Mouse (Mus musculus): ENCODE measurements around the gene Unk. TPM values are rescaled to one million over a fixed set of nuclear protein-coding genes. Genes with fewer than 3 reads are reported as not detected.

Gene Unk
- polyA plus RNA-seq, 1 experiment from 2014 or later: 7.4 TPM

DNA sequence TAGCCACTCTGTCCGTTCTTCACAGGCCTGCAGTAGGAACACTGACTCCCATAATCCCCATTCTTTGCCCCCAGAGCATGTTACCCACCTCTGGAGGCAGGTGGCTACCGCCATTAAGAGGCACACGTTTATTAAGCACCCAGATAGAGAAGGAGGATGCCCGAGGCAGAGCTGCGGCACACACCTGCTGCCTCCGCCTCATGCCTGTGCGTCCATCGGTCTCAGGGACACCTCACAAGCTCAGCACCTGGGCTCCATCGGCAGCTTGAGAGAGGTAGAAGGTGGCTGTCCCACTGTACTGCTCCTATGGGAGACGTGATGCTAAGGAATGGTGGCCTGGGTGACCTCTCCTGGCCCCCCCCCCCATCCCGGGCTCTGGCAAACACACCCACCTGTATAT is 21.7 kb upstream of the Unk start:
- H3K27me3 ChIP-seq (replicated peaks; ENCODE audit: control insufficient read depth, insufficient read depth, low read length): no peaks in the 10 kb centered on the region
- H3K27ac ChIP-seq (ENCODE audit: low read depth, low read length): peak overlapping the region; percentile 95
- H3K4me1 ChIP-seq (replicated peaks; ENCODE audit: control insufficient read depth, insufficient read depth, low read length): peaks cover 17% of the 10 kb centered on the region
- no peak for ATAC-seq
- H3K36me3 ChIP-seq (ENCODE audit: control insufficient read depth, insufficient read depth): peaks cover 41% of the 10 kb centered on the region
- TF ChIP-seq CTCF (IDR thresholded peaks at IDR 0.05; ENCODE audit: low read depth): no peak
- no peak overlapping the region for H3K4me3 ChIP-seq (ENCODE audit: low read depth, low read length)
- H3K9me3 ChIP-seq (ENCODE audit: control insufficient read depth): no peaks in the 10 kb centered on the region
- no peak overlapping the region for H3K4me2 ChIP-seq (replicated peaks; ENCODE audit: low read depth)
- no peak overlapping the region for H3K9ac ChIP-seq (ENCODE audit: low read depth, low read length)
- 66% methylated on average over 11 of the region's 11 CpGs for WGBS

DNA sequence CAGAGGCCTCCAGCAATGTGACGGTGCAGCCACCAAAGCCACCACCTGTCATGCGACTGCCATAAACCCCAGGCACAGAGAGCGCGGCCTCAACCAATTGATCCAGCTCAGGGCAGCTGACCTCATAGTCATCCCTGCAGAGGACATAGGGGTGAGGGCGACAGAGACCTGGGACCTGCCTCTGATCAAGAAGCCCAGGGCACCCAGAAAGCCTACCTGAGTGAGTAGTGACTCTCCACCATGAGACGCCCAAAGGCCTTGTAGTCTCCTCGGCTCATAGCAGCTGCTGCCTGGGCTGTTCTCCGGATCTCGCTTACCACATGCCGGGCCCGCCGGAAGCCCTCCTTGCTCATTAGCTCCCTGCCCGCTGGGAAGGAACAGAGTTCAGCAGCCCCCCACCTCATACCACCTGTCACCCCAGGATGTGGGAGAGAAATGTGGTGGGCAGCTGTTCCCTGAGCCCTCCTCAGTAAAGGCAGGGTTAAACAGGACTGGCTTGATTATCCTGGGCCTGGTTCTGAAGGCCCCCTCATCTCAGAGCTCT is 21.2 kb upstream of the Unk start:
- 81% methylated on average over 13 of the region's 13 CpGs for whole genome bisulfite sequencing
- no peaks in the 10 kb centered on the region for H3K9me3 ChIP-seq (ENCODE audit: control insufficient read depth)
- peaks cover 41% of the 10 kb centered on the region for H3K36me3 ChIP-seq (ENCODE audit: control insufficient read depth, insufficient read depth)
- H3K4me1 ChIP-seq (replicated peaks; ENCODE audit: control insufficient read depth, insufficient read depth, low read length): peaks cover 17% of the 10 kb centered on the region
- peak overlapping the region; percentile 95 for H3K27ac ChIP-seq (ENCODE audit: low read depth, low read length)
- no peak overlapping the region for H3K4me3 ChIP-seq (ENCODE audit: low read depth, low read length)
- H3K4me2 ChIP-seq (replicated peaks; ENCODE audit: low read depth): no peak overlapping the region
- no peak overlapping the region for H3K9ac ChIP-seq (ENCODE audit: low read depth, low read length)
- H3K27me3 ChIP-seq (replicated peaks; ENCODE audit: control insufficient read depth, insufficient read depth, low read length): no peaks in the 10 kb centered on the region
- 0 out of 2 replicates have a peak, but pooled peaks have one; percentile 5 for ATAC-seq
- no peak for TF ChIP-seq CTCF (IDR thresholded peaks at IDR 0.05; ENCODE audit: low read depth)

DNA sequence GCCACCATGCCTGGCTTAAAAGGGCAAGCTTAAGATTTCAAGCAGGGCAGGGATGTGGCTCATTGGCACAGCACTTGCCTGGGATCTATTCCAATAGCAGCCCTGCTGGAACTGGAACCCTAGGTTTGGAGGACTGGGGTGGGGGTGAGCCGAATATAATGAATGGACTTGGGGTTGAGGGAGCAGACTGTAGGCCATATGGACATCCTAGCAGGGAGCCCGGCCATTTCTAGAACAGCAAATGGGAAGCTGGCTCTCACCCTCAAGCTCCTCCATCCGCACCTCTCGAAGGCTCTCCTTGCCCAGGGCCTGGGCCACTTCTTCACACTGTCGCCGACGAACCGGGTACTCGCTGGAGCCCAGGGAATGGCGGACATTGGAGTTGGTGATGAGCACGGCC is 20.5 kb upstream of the Unk start:
- no peak for ATAC-seq
- H3K36me3 ChIP-seq (ENCODE audit: control insufficient read depth, insufficient read depth): peaks cover 41% of the 10 kb centered on the region
- H3K27me3 ChIP-seq (replicated peaks; ENCODE audit: control insufficient read depth, insufficient read depth, low read length): no peaks in the 10 kb centered on the region
- H3K9me3 ChIP-seq (ENCODE audit: control insufficient read depth): no peaks in the 10 kb centered on the region
- H3K9ac ChIP-seq (ENCODE audit: low read depth, low read length): no peak overlapping the region
- peak overlapping the region; percentile 70; the same call in 1 of the 2 replicates for H3K27ac ChIP-seq (ENCODE audit: low read depth, low read length)
- peaks cover 17% of the 10 kb centered on the region for H3K4me1 ChIP-seq (replicated peaks; ENCODE audit: control insufficient read depth, insufficient read depth, low read length)
- 0 out of 2 replicates have a peak overlapping the region, but pooled peaks have one; percentile 13 for H3K4me2 ChIP-seq (replicated peaks; ENCODE audit: low read depth)
- no peak for TF ChIP-seq CTCF (IDR thresholded peaks at IDR 0.05; ENCODE audit: low read depth)
- WGBS: 92% methylated on average over 11 of the region's 11 CpGs
- H3K4me3 ChIP-seq (ENCODE audit: low read depth, low read length): no peak overlapping the region

DNA sequence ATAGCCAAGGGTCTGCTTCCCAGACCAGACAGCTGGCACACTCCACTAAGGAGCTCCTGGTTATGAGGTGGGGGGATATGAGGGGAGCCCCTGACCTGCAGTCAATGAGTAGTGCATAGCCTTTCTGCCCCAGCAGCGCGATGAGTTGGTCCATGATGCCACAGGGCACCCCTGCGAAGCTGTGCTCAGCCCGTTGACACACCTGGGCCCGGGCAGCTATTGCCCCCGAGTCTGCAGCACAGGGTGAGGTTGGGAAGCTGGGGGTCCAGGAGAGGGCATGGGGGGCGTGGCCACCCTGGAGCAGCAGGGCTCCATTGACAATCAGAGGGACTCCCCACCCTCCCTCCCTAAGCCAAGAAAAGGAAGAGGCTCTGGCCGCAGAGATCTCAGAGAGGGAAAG is 20.0 kb upstream of the Unk start:
- WGBS: 91% methylated on average over 8 of the region's 8 CpGs
- H3K36me3 ChIP-seq (ENCODE audit: control insufficient read depth, insufficient read depth): peaks cover 41% of the 10 kb centered on the region
- no peak overlapping the region for H3K4me3 ChIP-seq (ENCODE audit: low read depth, low read length)
- no peak overlapping the region for H3K4me2 ChIP-seq (replicated peaks; ENCODE audit: low read depth)
- H3K9me3 ChIP-seq (ENCODE audit: control insufficient read depth): no peaks in the 10 kb centered on the region
- H3K4me1 ChIP-seq (replicated peaks; ENCODE audit: control insufficient read depth, insufficient read depth, low read length): peaks cover 16% of the 10 kb centered on the region
- no peak overlapping the region for H3K9ac ChIP-seq (ENCODE audit: low read depth, low read length)
- H3K27me3 ChIP-seq (replicated peaks; ENCODE audit: control insufficient read depth, insufficient read depth, low read length): no peaks in the 10 kb centered on the region
- H3K27ac ChIP-seq (ENCODE audit: low read depth, low read length): no peak overlapping the region
- no peak for TF ChIP-seq CTCF (IDR thresholded peaks at IDR 0.05; ENCODE audit: low read depth)
- no peak for ATAC-seq

GRCm38 (mm10) chr11:116010948-116011347 is 19.2 kb upstream of the Unk start:
- 77% methylated on average over 5 of the region's 5 CpGs for WGBS
- Histone ChIP-seq H3K36me3 (ENCODE audit: control insufficient read depth, insufficient read depth) (peaks cover 41% of the 10 kb centered on the region), H3K9ac (ENCODE audit: low read depth, low read length) (no peak overlapping the region), H3K27ac (ENCODE audit: low read depth, low read length) (peak overlapping the region; percentile 96; the same call in 1 of the 2 replicates), H3K4me2 (replicated peaks; ENCODE audit: low read depth) (peak overlapping the region; percentile 97; the same call in 1 of the 2 replicates), H3K4me1 (replicated peaks; ENCODE audit: control insufficient read depth, insufficient read depth, low read length) (peaks cover 8% of the 10 kb centered on the region), H3K27me3 (replicated peaks; ENCODE audit: control insufficient read depth, insufficient read depth, low read length) (no peaks in the 10 kb centered on the region), H3K4me3 (ENCODE audit: low read depth, low read length) (no peak overlapping the region), H3K9me3 (ENCODE audit: control insufficient read depth) (no peaks in the 10 kb centered on the region)
- ATAC-seq: no peak
- no peak for TF ChIP-seq CTCF (IDR thresholded peaks at IDR 0.05; ENCODE audit: low read depth)

- H3K4me2 ChIP-seq (replicated peaks; ENCODE audit: low read depth): peak overlapping the region; percentile 97
- peak overlapping the region; percentile 84 for H3K9ac ChIP-seq (ENCODE audit: low read depth, low read length)
- peak overlapping the region; percentile 74 for H3K4me3 ChIP-seq (ENCODE audit: low read depth, low read length)
- ATAC-seq: no peak
- 18% methylated on average over 13 of the region's 14 CpGs for WGBS
- H3K36me3 ChIP-seq (ENCODE audit: control insufficient read depth, insufficient read depth): peaks cover 40% of the 10 kb centered on the region
- H3K4me1 ChIP-seq (replicated peaks; ENCODE audit: control insufficient read depth, insufficient read depth, low read length): peaks cover 6% of the 10 kb centered on the region
- no peaks in the 10 kb centered on the region for H3K9me3 ChIP-seq (ENCODE audit: control insufficient read depth)
- TF ChIP-seq CTCF (IDR thresholded peaks at IDR 0.05; ENCODE audit: low read depth): no peak
- H3K27ac ChIP-seq (ENCODE audit: low read depth, low read length): peak overlapping the region; percentile 96
- no peaks in the 10 kb centered on the region for H3K27me3 ChIP-seq (replicated peaks; ENCODE audit: control insufficient read depth, insufficient read depth, low read length)
These were observed 18.4 kb upstream of the Unk start for GRCm38 (mm10) chr11:116011529-116012261.
